Mouse (Mus musculus): ENCODE data around the gene Top2a. TPM values are rescaled to one million over a fixed set of nuclear protein-coding genes. Genes with fewer than 3 reads are reported as not detected.

The Top2a gene
- total and polyA plus RNA-seq, 3 experiments = 385 to 444 (median 400) TPM

DNA sequence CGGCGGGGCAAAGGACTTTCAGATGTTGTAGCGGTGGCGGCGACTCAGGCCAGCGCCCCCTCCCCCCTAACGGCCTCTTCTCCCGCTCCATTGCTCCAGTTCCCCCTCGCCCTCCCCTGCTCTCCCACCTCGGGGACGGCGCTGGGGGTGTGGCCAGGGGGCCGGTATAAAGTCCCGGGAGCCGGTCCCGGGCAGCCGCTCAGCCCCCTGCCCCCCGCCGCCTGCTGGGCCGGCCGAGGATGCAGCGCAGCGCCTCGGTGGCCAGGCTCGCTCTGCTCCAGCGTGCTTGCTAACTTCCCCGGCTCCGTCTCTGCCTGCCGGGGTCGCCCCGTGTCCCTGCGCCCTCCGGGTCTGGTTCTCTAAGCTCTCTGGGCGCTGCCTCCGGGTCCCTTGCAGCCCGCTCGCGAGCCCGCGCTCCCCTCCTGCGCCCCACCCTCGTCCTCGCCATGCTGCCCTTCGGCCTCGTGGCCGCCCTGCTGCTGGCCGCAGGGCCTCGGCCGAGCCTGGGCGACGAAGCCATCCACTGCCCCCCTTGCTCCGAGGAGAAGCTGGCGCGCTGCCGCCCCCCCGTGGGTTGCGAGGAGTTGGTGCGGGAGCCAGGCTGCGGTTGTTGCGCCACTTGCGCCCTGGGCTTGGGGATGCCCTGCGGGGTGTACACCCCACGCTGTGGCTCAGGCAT lies 17.2 kb upstream of the Top2a start, which contains the start of gene Igfbp4:
TSS of gene Igfbp4 (plus strand) at position 194 of the 679 bp plus-strand sequence.
- Histone ChIP-seq H3K79me2 (replicated peaks; ENCODE audit: control insufficient read depth, extremely low read depth, insufficient read depth, poor library complexity, severe bottlenecking) (no peaks in the 10 kb centered on the region), H3K9me3 (replicated peaks; ENCODE audit: low read length) (no peaks in the 10 kb centered on the region), H3K4me1 (ENCODE audit: control insufficient read depth in 1 of 2, insufficient read depth in 2 of 2) (peaks cover 4 to 21% of the 10 kb centered on the region in 2 experiments; a peak in 3 of 4 replicates), H3K36me3 (replicated peaks in 1 of 2; ENCODE audit: control insufficient read depth in 1 of 2, insufficient read depth in 1 of 2, low read length in 1 of 2) (no peaks in the 10 kb centered on the region), H3K27ac (ENCODE audit: insufficient read depth, low read depth) (no peak within 1 kb of the TSS), H3K9ac (ENCODE audit: insufficient read depth, low read depth) (peak within 1 kb of the TSS; percentile 23; the same call in 1 of the 2 replicates), H3K27me3 (replicated peaks) (peaks cover 40% of the 10 kb centered on the region), H3K4me3 (replicated peaks in 1 of 3; ENCODE audit: low read depth in 2 of 3, low read length in 2 of 3, poor library complexity in 1 of 3) (peak within 1 kb of the TSS in 2 of 3 experiments; percentile 13 to 31), H3K4me2 (ENCODE audit: insufficient read depth, low read depth, poor library complexity, severe bottlenecking) (peak within 1 kb of the TSS; percentile 79)
- dilution Hi-C loops (cut with MboI; ENCODE audit: extremely low pct_ligation_motif_present, extremely low pct_unique_long_range_greater_than_20kb, low sequenced_read_pairs) (no loop called here), in situ Hi-C loops (cut with MboI; ENCODE audit: low pct_ligation_motif_present, low pct_unique_long_range_greater_than_20kb, low sequenced_read_pairs) (loop anchor here (5.0 kb wide), 1 partner anchor 91 kb away; no protein-coding TSS in a partner anchor)
- TF ChIP-seq MAX (IDR thresholded peaks at IDR 0.05; ENCODE audit: low read length) = no peak
- no peak for TF ChIP-seq POLR2AphosphoS2 (IDR thresholded peaks at IDR 0.05; ENCODE audit: low read depth, low read length)
- no peak for TF ChIP-seq RCOR1 (conservative IDR thresholded peaks at IDR 0.05; ENCODE audit: low read depth, low read length)
- no peak for TF ChIP-seq ZMIZ1 (IDR thresholded peaks at IDR 0.05; ENCODE audit: low read depth, low read length)
- TF ChIP-seq POLR2A (IDR thresholded peaks at IDR 0.05; ENCODE audit: low read depth, low read length) = no peak
- TF ChIP-seq SIN3A (IDR thresholded peaks at IDR 0.05; ENCODE audit: low read length) = no peak
- TF ChIP-seq USF2 (conservative IDR thresholded peaks at IDR 0.05; ENCODE audit: low read depth, low read length) = no peak
- no peak for TF ChIP-seq MAZ (IDR thresholded peaks at IDR 0.05; ENCODE audit: low read depth, low read length)
- TF ChIP-seq NELFE (IDR thresholded peaks at IDR 0.05; ENCODE audit: low read depth, low read length) = no peak
- TF ChIP-seq SMC3 (IDR thresholded peaks at IDR 0.05; ENCODE audit: low read depth, low read length) = no peak
- no peak for TF ChIP-seq GABPA (IDR thresholded peaks at IDR 0.05; ENCODE audit: insufficient replicate concordance, low read depth, low read length)
- no peak for TF ChIP-seq E2F4 (IDR thresholded peaks at IDR 0.05; ENCODE audit: insufficient replicate concordance, low read depth, low read length)
- no peak for TF ChIP-seq BHLHE40 (IDR thresholded peaks at IDR 0.05; ENCODE audit: low read depth, low read length)
- no peak for TF ChIP-seq ZKSCAN1 (IDR thresholded peaks at IDR 0.05; ENCODE audit: borderline replicate concordance, low read depth, low read length)
- no peak for TF ChIP-seq CHD1 (IDR thresholded peaks at IDR 0.05; ENCODE audit: low read depth, low read length)
- TF ChIP-seq UBTF (IDR thresholded peaks at IDR 0.05; ENCODE audit: low read depth, low read length) = no peak
- TF ChIP-seq USF1 (IDR thresholded peaks at IDR 0.05; ENCODE audit: low read depth, low read length) = no peak
- no peak for TF ChIP-seq ZNF384 (IDR thresholded peaks at IDR 0.05; ENCODE audit: low read depth, low read length)
- no peak for DNase-seq (ENCODE audit: extremely low read depth)

GRCm38 (mm10) chr11:99040346-99040974 lies 16.5 kb upstream of the Top2a start:
- Histone ChIP-seq H3K36me3 (replicated peaks in 1 of 2; ENCODE audit: control insufficient read depth in 1 of 2, insufficient read depth in 1 of 2, low read length in 1 of 2) (no peaks in the 10 kb centered on the region), H3K27ac (ENCODE audit: insufficient read depth, low read depth) (no peak overlapping the region), H3K4me3 (replicated peaks in 1 of 3; ENCODE audit: low read depth in 2 of 3, low read length in 2 of 3, poor library complexity in 1 of 3) (no peak overlapping the region), H3K9ac (ENCODE audit: insufficient read depth, low read depth) (peak overlapping the region; percentile 23; the same call in 1 of the 2 replicates), H3K9me3 (replicated peaks; ENCODE audit: low read length) (no peaks in the 10 kb centered on the region), H3K4me2 (ENCODE audit: insufficient read depth, low read depth, poor library complexity, severe bottlenecking) (peak overlapping the region; percentile 79), H3K27me3 (replicated peaks) (peaks cover 38% of the 10 kb centered on the region), H3K79me2 (replicated peaks; ENCODE audit: control insufficient read depth, extremely low read depth, insufficient read depth, poor library complexity, severe bottlenecking) (no peaks in the 10 kb centered on the region), H3K4me1 (ENCODE audit: control insufficient read depth in 1 of 2, insufficient read depth in 2 of 2) (peaks cover 4 to 21% of the 10 kb centered on the region in 2 experiments; a peak in 3 of 4 replicates)
- in situ Hi-C loops (cut with MboI; ENCODE audit: low pct_ligation_motif_present, low pct_unique_long_range_greater_than_20kb, low sequenced_read_pairs) (loop anchor here (5.0 kb wide), 1 partner anchor 92 kb away; no protein-coding TSS in a partner anchor), dilution Hi-C loops (cut with MboI; ENCODE audit: extremely low pct_ligation_motif_present, extremely low pct_unique_long_range_greater_than_20kb, low sequenced_read_pairs) (no loop called here)
- no peak for DNase-seq (ENCODE audit: extremely low read depth)
- TF ChIP-seq CHD2 (IDR thresholded peaks at IDR 0.05; ENCODE audit: low read length) (no peak), CTCF (conservative IDR thresholded peaks at IDR 0.05 in 1 of 2, IDR thresholded peaks at IDR 0.05 in 1 of 2; ENCODE audit: low read depth in 2 of 2, low read length in 2 of 2) (peak in 1 of 2 experiments; percentile 91; a peak in 2 of 4 replicates), MYC (IDR thresholded peaks at IDR 0.05; ENCODE audit: low read depth, low read length) (no peak), RCOR1 (conservative IDR thresholded peaks at IDR 0.05; ENCODE audit: low read depth, low read length) (no peak), SMC3 (IDR thresholded peaks at IDR 0.05; ENCODE audit: low read depth, low read length) (no peak), NELFE (IDR thresholded peaks at IDR 0.05; ENCODE audit: low read depth, low read length) (no peak), TCF12 (IDR thresholded peaks at IDR 0.05; ENCODE audit: low read depth, low read length) (no peak; the same call in 1 of the 2 replicates), ZNF384 (IDR thresholded peaks at IDR 0.05; ENCODE audit: low read depth, low read length) (no peak), RAD21 (IDR thresholded peaks at IDR 0.05; ENCODE audit: low read depth, low read length) (peak; percentile 29)

All from CH12.LX (cell line).